Mouse (Mus musculus): Measurements from ENCODE around the gene Mical3. TPM values are rescaled to one million over a fixed set of nuclear protein-coding genes. Genes with fewer than 3 reads are reported as not detected.
A peak's percentile ranks its signal among the peaks of the same experiment; 100 is the strongest.

Gene Mical3
- polyA plus RNA-seq, 1 experiment from 2014 or later = 25.0 TPM

DNA sequence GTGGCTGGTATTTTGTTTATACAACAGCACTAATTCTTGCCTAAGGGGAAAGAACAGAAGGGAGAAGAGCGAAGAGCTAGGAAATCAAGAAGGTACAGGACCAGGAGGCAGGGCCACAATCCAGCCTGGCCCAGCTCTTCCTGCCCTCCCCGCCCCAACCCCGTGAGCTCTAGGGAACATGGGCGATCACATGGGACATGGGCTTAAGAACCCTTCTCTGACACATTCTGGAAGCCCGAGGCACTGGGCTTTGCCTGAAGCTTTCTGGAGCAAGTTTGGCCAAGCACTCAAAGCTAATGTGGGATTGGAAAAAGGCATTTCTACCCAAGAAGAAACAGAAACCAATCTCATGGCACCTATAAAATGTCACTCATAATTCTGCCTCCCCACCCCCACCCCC, 131.7 kb downstream of the Mical3 start:
- H3K4me3 ChIP-seq = no peak overlapping the region
- peaks cover 31% of the 10 kb centered on the region for H3K36me3 ChIP-seq
- no peak for ATAC-seq (replicated peaks; ENCODE audit: insufficient number of reproducible peaks, insufficient read depth, low FRiP score, low read depth)
- no peak overlapping the region for H3K9ac ChIP-seq
- H3K4me1 ChIP-seq (replicated peaks) = peaks cover 19% of the 10 kb centered on the region
- WGBS = 69% methylated on average over 5 of the region's 5 CpGs
- no peak overlapping the region for H3K4me2 ChIP-seq
- peak overlapping the region; percentile 81 for H3K27ac ChIP-seq
- H3K9me3 ChIP-seq (replicated peaks) = no peaks in the 10 kb centered on the region
- no peaks in the 10 kb centered on the region for H3K27me3 ChIP-seq

DNA sequence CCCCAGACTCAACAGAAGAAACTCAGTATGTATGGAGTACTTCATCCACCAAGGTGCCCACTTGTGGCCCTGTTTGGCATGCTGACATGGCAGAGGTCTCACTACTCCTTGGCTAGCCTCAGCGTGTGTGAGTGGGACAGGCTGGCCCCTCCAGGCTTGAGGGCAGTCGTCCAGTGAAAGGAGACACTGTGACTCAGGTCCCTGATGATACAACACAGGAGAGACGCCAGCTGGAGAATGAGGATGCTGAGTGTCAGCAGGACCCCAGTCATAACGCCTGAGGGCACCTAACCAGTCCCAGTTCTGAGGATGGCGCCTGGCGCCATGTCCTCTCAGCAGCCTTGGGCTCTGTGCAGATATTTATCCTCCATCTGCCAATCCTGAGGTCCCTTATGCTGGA, 134.2 kb downstream of the Mical3 start:
- WGBS = 85% methylated on average over 6 of the region's 6 CpGs

DNA sequence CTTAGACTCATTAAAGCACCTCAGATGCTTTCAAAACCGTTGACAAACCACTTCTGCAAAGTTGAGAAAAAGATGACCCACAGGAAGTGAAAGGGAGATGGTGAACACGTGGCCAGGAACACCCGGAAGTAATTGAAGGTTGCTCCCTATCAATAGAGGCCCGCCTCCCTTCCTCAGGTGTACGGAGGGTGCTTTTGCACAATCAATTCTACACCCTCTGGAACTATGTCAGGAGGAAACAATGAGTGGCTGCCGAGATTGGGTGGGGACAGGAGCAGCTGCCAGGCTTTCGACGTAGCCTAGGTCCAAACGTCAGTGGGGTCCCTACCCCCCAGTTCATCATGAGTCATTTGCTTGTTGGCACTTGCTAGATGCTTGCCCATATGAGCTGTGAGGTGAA, 135.3 kb downstream of the Mical3 start:
- H3K9ac ChIP-seq = no peak overlapping the region
- H3K9me3 ChIP-seq (replicated peaks) = no peaks in the 10 kb centered on the region
- H3K4me2 ChIP-seq = no peak overlapping the region
- H3K36me3 ChIP-seq = peaks cover 9% of the 10 kb centered on the region
- H3K4me1 ChIP-seq (replicated peaks) = peaks cover 24% of the 10 kb centered on the region
- WGBS = 75% methylated on average over 9 of the region's 9 CpGs
- no peak overlapping the region for H3K4me3 ChIP-seq
- no peak for ATAC-seq (replicated peaks; ENCODE audit: insufficient number of reproducible peaks, insufficient read depth, low FRiP score, low read depth)
- no peak overlapping the region for H3K27ac ChIP-seq
- H3K27me3 ChIP-seq = no peaks in the 10 kb centered on the region

More for the DNA sequence above, 134.2 kb downstream of the Mical3 start:
- no peak overlapping the region for H3K4me2 ChIP-seq
- H3K4me1 ChIP-seq (replicated peaks) = peaks cover 27% of the 10 kb centered on the region
- ATAC-seq (replicated peaks; ENCODE audit: insufficient number of reproducible peaks, insufficient read depth, low FRiP score, low read depth) = no peak
- H3K27ac ChIP-seq = no peak overlapping the region
- H3K27me3 ChIP-seq = no peaks in the 10 kb centered on the region
- H3K9me3 ChIP-seq (replicated peaks) = no peaks in the 10 kb centered on the region
- no peak overlapping the region for H3K9ac ChIP-seq
- H3K4me3 ChIP-seq = no peak overlapping the region
- H3K36me3 ChIP-seq = peaks cover 19% of the 10 kb centered on the region

DNA sequence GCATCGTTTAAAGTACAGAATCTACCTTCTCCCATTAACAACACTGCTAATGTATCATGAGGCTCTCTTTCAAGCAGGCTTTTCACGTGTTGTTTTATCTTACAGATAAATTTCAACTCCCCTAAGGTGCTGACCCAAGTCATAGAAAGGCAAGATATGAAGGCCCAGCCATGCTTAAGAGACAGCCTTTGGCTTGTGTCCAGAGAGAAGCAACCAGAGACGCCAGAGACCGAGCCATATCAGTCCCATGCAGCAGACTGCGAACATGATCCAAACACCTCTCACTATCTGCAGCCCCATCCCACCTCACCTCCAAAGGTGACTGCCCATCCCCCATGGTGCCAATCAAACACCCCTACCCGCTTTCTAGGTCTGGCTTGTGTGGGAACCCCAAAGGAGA, 138.9 kb downstream of the Mical3 start:
- 45% methylated on average over 6 of the region's 6 CpGs for WGBS
- ATAC-seq (replicated peaks; ENCODE audit: insufficient number of reproducible peaks, insufficient read depth, low FRiP score, low read depth) = no peak; the same call in 1 of the 2 replicates

DNA sequence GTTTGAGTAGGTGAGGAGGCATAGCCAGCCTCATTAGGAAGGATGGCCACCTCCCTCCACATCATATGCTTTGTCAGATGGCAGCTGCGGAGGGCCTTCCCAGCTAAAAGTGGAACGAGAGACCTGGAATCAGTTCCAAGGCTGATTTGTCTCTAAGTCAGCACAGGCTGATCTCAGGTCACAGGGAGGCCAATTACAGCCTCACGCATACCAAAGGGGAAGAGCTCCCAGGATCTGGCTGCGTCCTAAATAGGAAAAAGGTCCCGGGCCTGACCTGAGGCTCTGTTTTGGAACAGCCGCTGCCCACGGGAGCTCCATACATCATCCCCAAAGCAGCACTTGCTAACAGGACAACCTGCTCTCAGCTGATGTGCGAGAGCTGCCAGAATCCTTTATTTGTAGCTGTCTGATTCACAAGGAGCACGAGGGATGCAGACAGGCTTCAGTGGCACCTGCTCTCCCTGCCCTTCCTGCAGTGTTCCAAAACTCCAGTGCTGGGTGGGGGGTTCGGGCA, 143.2 kb downstream of the Mical3 start:
- ATAC-seq (replicated peaks; ENCODE audit: insufficient number of reproducible peaks, insufficient read depth, low FRiP score, low read depth) = peak; percentile 81
- WGBS = 22% methylated on average over 10 of the region's 10 CpGs
- peaks cover 14% of the 10 kb centered on the region for H3K36me3 ChIP-seq
- H3K4me1 ChIP-seq (replicated peaks) = peaks cover 54% of the 10 kb centered on the region
- peak overlapping the region; percentile 92 for H3K27ac ChIP-seq
- no peak overlapping the region for H3K9ac ChIP-seq
- no peak overlapping the region for H3K4me2 ChIP-seq
- no peaks in the 10 kb centered on the region for H3K27me3 ChIP-seq
- no peak overlapping the region for H3K4me3 ChIP-seq
- H3K9me3 ChIP-seq (replicated peaks) = no peaks in the 10 kb centered on the region

More for the DNA sequence above, 138.9 kb downstream of the Mical3 start:
- Histone ChIP-seq H3K4me2 (no peak overlapping the region), H3K36me3 (peaks cover 2% of the 10 kb centered on the region; the same call in 1 of the 2 replicates), H3K4me1 (replicated peaks) (peaks cover 42% of the 10 kb centered on the region), H3K4me3 (no peak overlapping the region), H3K27ac (peak overlapping the region; percentile 31; the same call in 1 of the 2 replicates), H3K9ac (no peak overlapping the region), H3K9me3 (replicated peaks) (no peaks in the 10 kb centered on the region), H3K27me3 (no peaks in the 10 kb centered on the region)

- WGBS = 39% methylated on average over 10 of the region's 10 CpGs
- peak; percentile 11; the same call in 1 of the 2 replicates for ATAC-seq (replicated peaks; ENCODE audit: insufficient number of reproducible peaks, insufficient read depth, low FRiP score, low read depth)
- peaks cover 16% of the 10 kb centered on the region for H3K36me3 ChIP-seq
- H3K4me1 ChIP-seq (replicated peaks) = peaks cover 52% of the 10 kb centered on the region
- no peaks in the 10 kb centered on the region for H3K27me3 ChIP-seq
- no peak overlapping the region for H3K4me3 ChIP-seq
- no peak overlapping the region for H3K9ac ChIP-seq
- H3K4me2 ChIP-seq = no peak overlapping the region
- H3K9me3 ChIP-seq (replicated peaks) = no peaks in the 10 kb centered on the region
- H3K27ac ChIP-seq = peak overlapping the region; percentile 92
Measured at GRCm38 (mm10) chr6:120987164-120987563, 143.6 kb downstream of the Mical3 start.

- no peaks in the 10 kb centered on the region for H3K27me3 ChIP-seq
- peak overlapping the region; percentile 92 for H3K27ac ChIP-seq
- no peak for ATAC-seq (replicated peaks; ENCODE audit: insufficient number of reproducible peaks, insufficient read depth, low FRiP score, low read depth)
- H3K36me3 ChIP-seq = peaks cover 26% of the 10 kb centered on the region
- H3K4me1 ChIP-seq (replicated peaks) = peaks cover 45% of the 10 kb centered on the region
- no peak overlapping the region for H3K4me3 ChIP-seq
- no peak overlapping the region for H3K4me2 ChIP-seq
- 68% methylated on average over 3 of the region's 3 CpGs for WGBS
- no peaks in the 10 kb centered on the region for H3K9me3 ChIP-seq (replicated peaks)
- H3K9ac ChIP-seq = no peak overlapping the region
Measured at GRCm38 (mm10) chr6:120986172-120986571, 144.6 kb downstream of the Mical3 start.

DNA sequence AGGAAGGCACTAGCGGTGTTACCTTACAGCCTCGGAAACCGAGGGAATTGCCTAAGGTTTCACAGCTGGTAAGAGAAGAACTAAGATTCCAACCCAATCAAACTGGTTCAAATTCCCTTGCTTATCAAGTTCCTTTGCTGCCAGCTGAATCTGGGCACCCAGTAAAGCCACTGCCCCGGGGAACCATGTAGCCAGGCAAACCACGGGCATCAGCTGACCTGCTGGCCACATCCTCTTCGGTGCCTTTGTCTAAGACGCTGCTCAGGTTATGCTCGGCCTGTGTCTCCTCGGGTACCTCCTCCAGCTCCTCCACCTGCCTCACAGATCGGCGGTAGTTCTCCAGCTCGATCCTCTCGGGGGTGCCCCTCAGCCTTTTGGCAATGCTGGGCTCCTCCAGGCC, 148.5 kb downstream of the Mical3 start:
- Histone ChIP-seq H3K4me3 (no peak overlapping the region), H3K4me1 (replicated peaks) (peaks cover 30% of the 10 kb centered on the region), H3K9ac (no peak overlapping the region), H3K27ac (no peak overlapping the region), H3K36me3 (peaks cover 49% of the 10 kb centered on the region), H3K27me3 (no peaks in the 10 kb centered on the region), H3K9me3 (replicated peaks) (no peaks in the 10 kb centered on the region), H3K4me2 (no peak overlapping the region)
- 93% methylated on average over 13 of the region's 13 CpGs for WGBS
- ATAC-seq (replicated peaks; ENCODE audit: insufficient number of reproducible peaks, insufficient read depth, low FRiP score, low read depth) = no peak

DNA sequence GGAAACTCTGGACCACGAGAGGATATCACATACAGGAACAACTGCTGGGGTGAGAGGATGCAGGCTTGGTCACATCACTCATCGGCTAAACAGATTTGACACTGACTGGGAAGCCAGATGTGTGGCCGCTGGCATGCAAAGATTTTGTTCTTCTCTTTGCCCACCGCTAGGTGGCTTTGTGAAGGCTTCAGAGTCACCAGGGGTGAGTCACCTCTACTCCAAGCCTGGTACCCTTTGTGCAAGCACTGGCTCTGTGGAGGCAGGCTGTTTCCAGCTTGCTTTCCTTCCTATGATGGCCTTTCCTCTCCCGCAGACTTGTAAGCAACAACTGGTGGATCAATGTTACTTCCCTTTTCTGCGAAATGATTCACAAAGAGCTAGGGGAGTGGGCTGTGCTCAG, 149.3 kb downstream of the Mical3 start:
- no peak overlapping the region for H3K4me3 ChIP-seq
- peaks cover 29% of the 10 kb centered on the region for H3K4me1 ChIP-seq (replicated peaks)
- H3K9me3 ChIP-seq (replicated peaks) = no peaks in the 10 kb centered on the region
- H3K9ac ChIP-seq = no peak overlapping the region
- H3K27ac ChIP-seq = no peak overlapping the region
- H3K36me3 ChIP-seq = peaks cover 49% of the 10 kb centered on the region
- H3K4me2 ChIP-seq = no peak overlapping the region
- 0 out of 2 replicates have a peak, but pooled peaks have one; percentile 19 for ATAC-seq (replicated peaks; ENCODE audit: insufficient number of reproducible peaks, insufficient read depth, low FRiP score, low read depth)
- 57% methylated on average over 6 of the region's 6 CpGs for WGBS
- no peaks in the 10 kb centered on the region for H3K27me3 ChIP-seq

DNA sequence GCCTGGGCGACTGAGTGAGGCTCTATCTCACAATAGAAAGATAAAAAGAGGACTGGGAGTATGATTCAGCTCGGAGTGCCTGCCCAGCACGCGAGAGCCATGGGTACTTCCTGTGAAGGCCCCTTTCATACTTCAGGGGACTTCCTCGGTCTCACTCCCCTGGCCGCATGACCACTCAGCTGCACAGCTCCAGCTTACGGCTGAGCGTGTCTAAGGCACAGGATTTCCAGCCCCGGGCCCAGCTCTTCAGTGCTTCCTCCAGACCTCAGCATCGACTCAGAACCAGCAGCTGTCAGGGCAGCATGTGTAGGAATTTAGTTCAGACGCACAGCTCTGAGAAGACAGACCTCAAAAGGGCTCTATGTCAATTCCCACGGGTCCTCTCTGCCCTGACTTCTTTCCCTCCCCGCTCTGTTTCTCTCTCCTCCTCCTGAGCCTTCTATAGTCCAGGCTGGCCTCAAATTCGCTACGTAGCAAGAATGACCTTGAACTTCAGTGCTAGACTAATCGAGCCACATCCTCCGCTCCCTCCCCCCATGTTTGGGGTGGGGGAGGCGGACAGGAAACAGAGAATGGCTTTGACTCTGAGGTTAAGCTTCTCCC, 152.7 kb downstream of the Mical3 start:
- peaks cover 40% of the 10 kb centered on the region for H3K36me3 ChIP-seq
- no peak overlapping the region for H3K4me2 ChIP-seq
- no peak overlapping the region for H3K9ac ChIP-seq

GRCm38 (mm10) chr6:120976991-120977390, 153.8 kb downstream of the Mical3 start:
- no peak for ATAC-seq (replicated peaks; ENCODE audit: insufficient number of reproducible peaks, insufficient read depth, low FRiP score, low read depth)
- Histone ChIP-seq H3K36me3 (peaks cover 42% of the 10 kb centered on the region), H3K9me3 (replicated peaks) (no peaks in the 10 kb centered on the region), H3K4me2 (no peak overlapping the region), H3K9ac (no peak overlapping the region), H3K27me3 (no peaks in the 10 kb centered on the region), H3K4me1 (replicated peaks) (peaks cover 24% of the 10 kb centered on the region), H3K4me3 (no peak overlapping the region), H3K27ac (no peak overlapping the region)
- WGBS = 71% methylated on average over 11 of the region's 11 CpGs

More for the DNA sequence above, 152.7 kb downstream of the Mical3 start:
- ATAC-seq (replicated peaks; ENCODE audit: insufficient number of reproducible peaks, insufficient read depth, low FRiP score, low read depth) = 0 out of 2 replicates have a peak, but pooled peaks have one; percentile 41
- Histone ChIP-seq H3K27ac (peak overlapping the region; percentile 72), H3K27me3 (no peaks in the 10 kb centered on the region), H3K9me3 (replicated peaks) (no peaks in the 10 kb centered on the region), H3K4me1 (replicated peaks) (peaks cover 19% of the 10 kb centered on the region), H3K4me3 (no peak overlapping the region)
- 22% methylated on average over 18 of the region's 18 CpGs for WGBS

GRCm38 (mm10) chr6:120976097-120976496, 154.7 kb downstream of the Mical3 start:
- peaks cover 24% of the 10 kb centered on the region for H3K4me1 ChIP-seq (replicated peaks)
- H3K36me3 ChIP-seq = peaks cover 33% of the 10 kb centered on the region
- H3K4me3 ChIP-seq = no peak overlapping the region
- no peak overlapping the region for H3K9ac ChIP-seq
- WGBS = 82% methylated on average over 12 of the region's 12 CpGs
- H3K27ac ChIP-seq = no peak overlapping the region
- H3K9me3 ChIP-seq (replicated peaks) = no peaks in the 10 kb centered on the region
- no peak overlapping the region for H3K4me2 ChIP-seq
- no peak for ATAC-seq (replicated peaks; ENCODE audit: insufficient number of reproducible peaks, insufficient read depth, low FRiP score, low read depth)
- no peaks in the 10 kb centered on the region for H3K27me3 ChIP-seq
